Mouse (Mus musculus) WW6 (cell line): Measurements from ENCODE around the gene Olfr1086.
"Not testable (repeated sequence)": the region's sequence is repeated elsewhere in the genome, so short reads cannot be mapped to it uniquely, and the experiment has no call there.

ENCODE experiments used
- DNase-seq: peaks from one replicate; pipeline ENCODE4 v3.0.0-alpha.2; 2013; ENCODE audit warnings: low read depth, low spot score

The Olfr1086 gene

GRCm38 (mm10) chr2:86679992-86680391, at the start of gene Olfr1086:
Gene Olfr1086 (minus strand): TSS chr2:86680092.
- DNase-seq: no peak

- DNase-seq: no peak
These were observed 18.4 kb upstream of the Olfr1086 start, which contains the start of gene Olfr1087 for GRCm38 (mm10) chr2:86698295-86698694. Gene Olfr1087 (minus strand): TSS chr2:86698395.

GRCm38 (mm10) chr2:86661919-86662318, 18.0 kb downstream of the Olfr1086 start, which contains the start of gene Olfr1085:
Gene Olfr1085 (minus strand): TSS chr2:86662019.
- no peak for DNase-seq

GRCm38 (mm10) chr2:86639625-86640024, 40.3 kb downstream of the Olfr1086 start, which contains the start of gene Olfr1084:
Gene Olfr1084 (minus strand): TSS chr2:86639725.
- DNase-seq: not testable (repeated sequence)
